Mouse (Mus musculus) embryonic facial prominence, embryonic 11.5 days (tissue): Measurements from ENCODE around the gene Glis2. TPM values are rescaled to one million over a fixed set of nuclear protein-coding genes. Genes with fewer than 3 reads are reported as not detected.

Source experiments
- ATAC-seq: fragments of 200-750 bp; cut with Nextera tagmentation; replicated peaks from 2 replicates; pipeline ENCODE4 v1.8.0; 2017; ENCODE audit warnings: low read depth; ENCODE audit not compliant: insufficient number of reproducible peaks, low FRiP score, low TSS enrichment
- DNase-seq: peaks from one replicate; pipeline ENCODE4 v3.0.0-alpha.2; 2015; ENCODE audit warnings: low spot score
- H3K27ac ChIP-seq: fragments of 300-500 bp; sonication (generic); replicated peaks from 2 replicates; pipeline ENCODE4 v1.5.1; 2014; ENCODE audit warnings: mild to moderate bottlenecking, low read depth, low read length, control low read depth
- H3K27me3 ChIP-seq: fragments of 300-500 bp; sonication (generic); 2 replicates; pipeline ENCODE4 v1.6.1; 2014; ENCODE audit warnings: mild to moderate bottlenecking, low read length, moderate library complexity, mixed read lengths; ENCODE audit not compliant: control insufficient read depth, insufficient read depth
- H3K36me3 ChIP-seq: fragments of 300-500 bp; sonication (generic); replicated peaks from 2 replicates; pipeline ENCODE4 v1.6.1; 2014; ENCODE audit warnings: low read depth, mild to moderate bottlenecking, low read length, moderate library complexity, mixed read lengths; ENCODE audit not compliant: control insufficient read depth, insufficient read depth
- H3K4me1 ChIP-seq: fragments of 300-500 bp; sonication (generic); 2 replicates; pipeline ENCODE4 v1.6.1; 2014; ENCODE audit warnings: low read length, mixed read lengths; ENCODE audit not compliant: control insufficient read depth, insufficient read depth
- H3K4me2 ChIP-seq: fragments of 300-500 bp; sonication (generic); 2 replicates; pipeline ENCODE4 v1.6.1; 2014; ENCODE audit warnings: low read depth, mild to moderate bottlenecking, control low read depth, low read length, moderate library complexity
- H3K4me3 ChIP-seq: fragments of 300-500 bp; sonication (generic); 2 replicates; pipeline ENCODE4 v1.5.1; 2014; ENCODE audit warnings: low read depth, low read length, control low read depth
- H3K9ac ChIP-seq: fragments of 300-500 bp; sonication (generic); replicated peaks from 2 replicates; pipeline ENCODE4 v1.6.1; 2014; ENCODE audit warnings: mild to moderate bottlenecking, control low read depth, low read length
- H3K9me3 ChIP-seq: fragments of 300-500 bp; sonication (generic); replicated peaks from 2 replicates; pipeline ENCODE4 v1.6.1; 2016; ENCODE audit warnings: mild to moderate bottlenecking, low read length, inconsistent platforms, mixed read lengths; ENCODE audit not compliant: control insufficient read depth
- WGBS: fragments of 180-500 bp; shearing (Covaris S2); extraction: QIAGEN DNeasy Blood & Tissue Kit; methylation state at CpG from one replicate; pipeline ENCODE4 v1.1.7; 2014; 5-methylcytosine and 5-hydroxymethylcytosine counted together
- polyA plus RNA-seq: library from polyadenylated mRNA; unstranded; fragments of >200 nt; fragmentation: Nextera tagmentation; extraction: Ambion mirVana; gene quantifications from 2 replicates; pipeline ENCODE4 v1.2.1, GENCODE M21; 2014

Glis2 gene
- polyA plus RNA-seq = 19.9 and 21.2 TPM in 2 replicates

GRCm38 (mm10) chr16:4593971-4594813 lies at the start of gene Glis2:
Gene Glis2, plus strand, starts transcription at chr16:4594713.
- Histone ChIP-seq H3K27ac (peak within 1 kb of the TSS; percentile 94), H3K4me2 (peak within 1 kb of the TSS; percentile 67), H3K4me1 (peaks cover 21% of the 10 kb centered on the region), H3K27me3 (no peaks in the 10 kb centered on the region), H3K36me3 (peaks cover 2% of the 10 kb centered on the region; the same call in 1 of the 2 replicates), H3K9ac (peak within 1 kb of the TSS; percentile 93), H3K4me3 (peak within 1 kb of the TSS; percentile 85), H3K9me3 (no peaks in the 10 kb centered on the region)
- WGBS = under 1% methylated on average over 39 of the region's 74 CpGs
- ATAC-seq (peak; percentile 76), DNase-seq (peak; percentile 94)

GRCm38 (mm10) chr16:4544845-4545244 lies 49.7 kb upstream of the Glis2 start:
- Histone ChIP-seq H3K4me2 (no peak overlapping the region), H3K27ac (no peak overlapping the region), H3K36me3 (peaks cover 12% of the 10 kb centered on the region), H3K4me1 (no peaks in the 10 kb centered on the region), H3K9me3 (no peaks in the 10 kb centered on the region), H3K27me3 (no peaks in the 10 kb centered on the region), H3K9ac (no peak overlapping the region), H3K4me3 (no peak overlapping the region)
- 83% methylated on average over 9 of the region's 9 CpGs for WGBS
- DNase-seq (no peak), ATAC-seq (no peak)

DNA sequence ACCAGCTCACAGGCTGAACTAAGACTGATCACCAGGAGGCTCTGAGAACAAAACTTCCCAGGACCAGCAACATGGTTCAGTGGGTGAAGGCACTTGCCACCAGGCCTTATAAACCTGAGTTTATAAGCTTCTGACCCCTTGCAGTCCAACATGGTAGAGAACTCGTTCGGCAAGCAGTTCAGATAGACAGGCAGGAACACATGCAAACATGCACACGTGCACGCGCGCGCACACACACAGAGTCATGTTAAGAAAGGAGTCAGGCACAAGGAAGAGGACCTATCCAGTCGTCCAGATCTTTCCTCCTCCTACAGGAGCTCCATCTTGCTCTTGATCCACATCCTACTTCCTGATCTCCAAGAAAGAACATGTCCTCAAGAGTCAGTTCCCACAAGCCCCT lies 47.7 kb upstream of the Glis2 start:
- H3K36me3 ChIP-seq = peaks cover 12% of the 10 kb centered on the region
- H3K27ac ChIP-seq = no peak overlapping the region
- no peak overlapping the region for H3K4me2 ChIP-seq
- 91% methylated on average over 8 of the region's 8 CpGs for WGBS
- no peak overlapping the region for H3K4me3 ChIP-seq
- H3K4me1 ChIP-seq = no peaks in the 10 kb centered on the region
- H3K9me3 ChIP-seq = no peaks in the 10 kb centered on the region
- ATAC-seq (no peak), DNase-seq (no peak)
- no peak overlapping the region for H3K9ac ChIP-seq
- H3K27me3 ChIP-seq = no peaks in the 10 kb centered on the region

- ATAC-seq = no peak
- H3K36me3 ChIP-seq = peaks cover 12% of the 10 kb centered on the region
Observed at GRCm38 (mm10) chr16:4547611-4548010, 46.9 kb upstream of the Glis2 start.

GRCm38 (mm10) chr16:4548953-4549688 lies 45.4 kb upstream of the Glis2 start:
- no peak overlapping the region for H3K9ac ChIP-seq
- no peak for ATAC-seq
- H3K4me1 ChIP-seq = peaks cover 12% of the 10 kb centered on the region
- H3K27ac ChIP-seq = no peak overlapping the region
- WGBS = 94% methylated on average over 18 of the region's 18 CpGs
- H3K27me3 ChIP-seq = no peaks in the 10 kb centered on the region
- H3K9me3 ChIP-seq = no peaks in the 10 kb centered on the region
- no peak overlapping the region for H3K4me3 ChIP-seq
- DNase-seq = no peak
- peaks cover 12% of the 10 kb centered on the region for H3K36me3 ChIP-seq
- no peak overlapping the region for H3K4me2 ChIP-seq

More at GRCm38 (mm10) chr16:4547611-4548010, 46.9 kb upstream of the Glis2 start:
- Histone ChIP-seq H3K27ac (no peak overlapping the region), H3K27me3 (no peaks in the 10 kb centered on the region), H3K9ac (no peak overlapping the region), H3K4me3 (no peak overlapping the region), H3K9me3 (no peaks in the 10 kb centered on the region), H3K4me1 (peaks cover 2% of the 10 kb centered on the region), H3K4me2 (no peak overlapping the region)
- DNase-seq = no peak
- WGBS = 89% methylated on average over 5 of the region's 5 CpGs

DNA sequence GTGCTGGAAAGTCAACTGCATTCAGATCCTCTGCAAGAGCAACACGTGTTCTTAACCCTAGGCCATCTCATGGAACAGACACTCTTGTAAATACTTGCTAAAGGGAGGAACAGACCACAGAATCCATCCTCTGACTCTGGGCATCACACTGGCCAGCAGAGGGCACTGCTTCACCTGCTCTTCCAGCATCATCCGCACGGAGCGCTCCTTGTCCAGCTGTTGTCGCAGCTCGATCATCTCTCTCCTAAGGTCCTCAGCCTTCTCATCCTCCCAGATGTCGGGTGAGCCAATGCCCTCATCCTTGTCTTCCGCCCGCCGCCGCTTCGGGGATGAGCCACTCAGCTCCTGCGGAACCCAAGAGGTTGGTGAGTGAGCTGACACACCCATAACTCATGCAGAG lies 43.5 kb upstream of the Glis2 start:
- 36% methylated on average over 13 of the region's 13 CpGs for WGBS
- peak overlapping the region; percentile 41; the same call in 1 of the 2 replicates for H3K27ac ChIP-seq
- DNase-seq (peak; percentile 84), ATAC-seq (peak; percentile 30; the same call in 1 of the 2 replicates)
- H3K27me3 ChIP-seq = no peaks in the 10 kb centered on the region
- H3K4me3 ChIP-seq = no peak overlapping the region
- no peak overlapping the region for H3K9ac ChIP-seq
- H3K36me3 ChIP-seq = peaks cover 12% of the 10 kb centered on the region
- no peaks in the 10 kb centered on the region for H3K9me3 ChIP-seq
- H3K4me1 ChIP-seq = peaks cover 12% of the 10 kb centered on the region
- H3K4me2 ChIP-seq = no peak overlapping the region

- Histone ChIP-seq H3K4me2 (no peak overlapping the region), H3K36me3 (peaks cover 10% of the 10 kb centered on the region), H3K4me1 (peaks cover 12% of the 10 kb centered on the region), H3K9me3 (no peaks in the 10 kb centered on the region), H3K27me3 (no peaks in the 10 kb centered on the region), H3K9ac (no peak overlapping the region; the same call in 1 of the 2 replicates), H3K4me3 (no peak overlapping the region), H3K27ac (peak overlapping the region; percentile 87; the same call in 1 of the 2 replicates)
- 89% methylated on average over 12 of the region's 12 CpGs for WGBS
- no peak for ATAC-seq
- DNase-seq = no peak
Observed at GRCm38 (mm10) chr16:4551885-4552284, 42.6 kb upstream of the Glis2 start.
